Mouse (Mus musculus): ENCODE results near the gene Ufsp1.

Gene Ufsp1

GRCm38 (mm10) chr5:137293839-137294743 is at the start of gene Ufsp1:
TSS of gene Ufsp1 (plus strand) at chr5:137294629.
- in situ Hi-C loops (cut with MboI, MseI), result loop anchor here (5.0 to 25.0 kb wide), 3 partner anchors 481 to 1157 kb away; partner anchors contain the start of genes Alkbh4, Lrwd1 and Ppp1r35

DNA sequence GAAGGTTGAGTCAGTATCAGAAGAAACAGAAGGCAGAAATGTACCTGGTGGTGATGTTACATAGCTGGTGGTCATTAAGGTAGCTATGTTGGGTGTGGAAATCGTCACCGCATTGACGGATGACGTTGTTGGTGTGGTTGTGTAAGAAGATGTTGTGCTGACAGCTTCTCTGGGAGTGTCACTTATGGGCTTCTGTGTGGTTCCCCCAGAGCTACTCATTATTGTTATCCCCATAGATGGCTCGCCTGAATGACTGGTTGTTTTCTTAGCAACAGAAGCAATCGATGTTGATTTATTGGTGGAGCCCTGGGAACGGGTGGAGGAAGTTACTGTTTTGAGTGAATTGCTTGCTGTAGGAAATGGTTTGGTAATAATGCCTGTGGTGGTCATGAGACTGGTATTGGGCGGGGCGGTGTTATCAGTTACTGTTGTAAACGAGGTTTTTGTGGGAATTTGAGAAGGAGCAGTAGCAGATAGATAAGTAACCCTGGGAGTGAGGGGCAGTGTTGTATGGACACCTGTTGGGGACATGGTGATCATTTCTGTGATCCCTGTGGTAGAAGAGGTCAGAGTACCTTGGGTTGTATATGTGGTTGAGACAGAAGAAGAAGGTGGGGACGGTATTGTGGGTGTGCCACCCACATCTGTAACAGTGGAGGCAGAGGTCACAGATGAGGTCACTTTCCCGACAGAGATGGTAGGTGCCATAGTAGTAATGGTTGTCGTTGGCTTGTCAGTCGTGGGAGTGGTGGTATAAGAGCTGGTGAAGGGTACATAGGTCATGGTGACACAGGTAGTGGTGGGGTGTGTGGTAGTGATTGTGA is 30.3 kb upstream of the Ufsp1 start:
- in situ Hi-C loops (cut with MboI, MseI), result loop anchor here (10.0 kb wide), 2 partner anchors 181 to 349 kb away; no protein-coding TSS in a partner anchor

DNA sequence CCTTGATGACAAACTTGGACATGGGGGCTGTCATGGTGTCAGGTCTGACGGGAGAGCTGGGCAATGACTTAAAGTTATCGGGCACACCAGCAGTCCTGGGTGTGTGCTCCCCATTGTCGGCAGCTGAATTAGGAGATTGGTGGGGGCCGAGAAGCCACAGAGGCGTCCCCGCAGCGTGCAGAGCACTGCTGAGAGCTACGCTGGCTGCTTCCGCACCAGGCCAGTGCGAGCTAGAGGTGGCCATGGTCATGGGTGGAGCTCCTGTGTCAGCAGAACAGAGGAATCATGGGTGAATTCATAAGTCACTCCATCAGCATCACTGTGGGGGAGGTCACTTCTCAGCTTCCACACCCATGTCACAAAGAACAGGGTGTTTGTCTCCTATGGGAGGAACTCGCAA is 29.6 kb upstream of the Ufsp1 start:
- in situ Hi-C loops (cut with MboI, MseI), result loop anchor here (5.0 to 10.0 kb wide), 4 partner anchors 57 to 350 kb away; no protein-coding TSS in a partner anchor

DNA sequence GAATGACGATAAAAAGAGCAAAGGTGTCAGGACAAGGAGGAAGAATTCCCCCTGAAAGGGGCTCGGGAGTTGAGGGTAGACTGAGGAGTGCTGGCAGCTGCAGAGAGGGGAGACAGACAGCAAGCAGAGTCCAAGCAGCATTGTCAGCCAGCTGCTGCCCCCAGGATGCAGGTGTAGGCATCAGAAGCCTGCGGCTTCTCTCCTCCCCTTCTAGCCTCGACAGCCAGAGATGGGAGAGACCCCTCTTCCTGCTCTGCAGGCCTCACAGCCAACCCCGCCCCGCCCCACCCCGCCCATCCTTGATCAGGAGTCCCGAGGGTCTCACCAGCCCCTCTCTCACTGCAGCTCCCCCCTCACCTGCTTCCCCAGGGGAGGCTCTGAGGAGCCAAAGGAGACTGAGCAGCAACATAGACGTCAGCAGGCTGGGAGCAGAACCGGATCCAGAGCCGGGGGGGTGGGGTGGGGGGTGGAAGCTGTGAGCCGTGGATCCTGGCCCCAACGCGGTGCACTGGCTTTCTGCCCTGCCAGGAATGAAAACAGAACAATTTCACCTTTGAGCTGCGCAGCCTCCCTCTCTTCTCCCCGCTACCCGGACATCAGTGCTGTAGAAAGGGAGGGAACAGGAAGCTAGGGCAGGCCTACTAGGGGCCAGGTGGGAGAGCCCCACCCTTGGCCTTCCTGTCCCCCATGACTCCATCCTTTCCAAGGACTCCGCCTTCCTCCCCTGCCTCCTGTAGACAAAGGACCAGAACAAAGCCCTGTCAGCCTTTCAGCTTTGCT is 26.1 kb upstream of the Ufsp1 start:
- in situ Hi-C loops (cut with MboI, MseI), result loop anchor here (5.0 to 10.0 kb wide), 4 partner anchors 61 to 354 kb away; no protein-coding TSS in a partner anchor

- in situ Hi-C loops (cut with MboI, MseI), result loop anchor here (25.0 kb wide), 1 partner anchor 1140 kb away; the partner anchor contains the start of genes Alkbh4 and Lrwd1
Observed at GRCm38 (mm10) chr5:137277360-137278342, 16.8 kb upstream of the Ufsp1 start.

DNA sequence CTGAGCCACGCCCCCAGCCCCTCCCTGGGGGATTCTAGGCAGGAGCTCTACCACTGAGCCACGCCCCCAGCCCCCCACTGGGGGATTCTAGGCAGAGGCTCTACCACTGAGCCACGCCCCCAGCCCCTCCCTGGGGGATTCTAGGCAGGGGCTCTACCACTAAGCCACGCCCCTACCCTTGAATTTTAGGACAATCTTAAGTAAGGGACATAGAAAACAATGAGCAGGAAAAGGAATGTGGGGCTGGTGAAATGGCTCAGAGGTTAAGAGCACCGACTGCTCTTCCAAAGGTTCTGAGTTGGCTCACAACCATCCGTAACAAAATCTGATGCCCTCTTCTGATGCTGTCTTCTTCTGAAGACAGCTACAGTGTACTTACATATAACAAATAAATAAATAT is 10.0 kb upstream of the Ufsp1 start:
- in situ Hi-C loops (cut with MboI, MseI), result loop anchor here (25.0 kb wide), 1 partner anchor 1147 kb away; the partner anchor contains the start of genes Alkbh4 and Lrwd1

DNA sequence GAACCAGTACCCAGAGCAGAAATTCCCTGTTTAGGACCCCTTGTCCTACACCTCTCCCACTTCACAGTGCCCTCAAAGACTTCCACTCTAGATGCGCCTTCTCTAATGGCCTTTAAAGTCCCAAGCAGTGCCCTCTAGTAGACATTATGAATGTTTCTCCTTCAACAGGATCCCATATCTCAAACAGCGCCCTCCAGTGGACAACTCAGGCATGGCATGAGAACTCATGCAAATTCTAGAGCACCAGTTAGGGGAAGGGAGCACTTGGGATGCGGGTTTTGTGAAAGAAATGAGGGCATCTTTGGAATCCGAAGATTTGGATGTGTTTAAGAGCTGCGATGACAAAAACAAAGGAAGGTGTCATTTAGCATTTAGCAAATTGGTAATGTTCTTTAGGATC is 9.4 kb upstream of the Ufsp1 start:
- in situ Hi-C loops (cut with MboI, MseI), result loop anchor here (5.0 to 25.0 kb wide), 2 partner anchors 128 to 1148 kb away; partner anchors contain the start of genes Alkbh4 and Lrwd1

GRCm38 (mm10) chr5:137285986-137286385 is 8.4 kb upstream of the Ufsp1 start:
- in situ Hi-C loops (cut with MboI, MseI), result loop anchor here (5.0 to 25.0 kb wide), 2 partner anchors 129 to 1149 kb away; partner anchors contain the start of genes Alkbh4 and Lrwd1

DNA sequence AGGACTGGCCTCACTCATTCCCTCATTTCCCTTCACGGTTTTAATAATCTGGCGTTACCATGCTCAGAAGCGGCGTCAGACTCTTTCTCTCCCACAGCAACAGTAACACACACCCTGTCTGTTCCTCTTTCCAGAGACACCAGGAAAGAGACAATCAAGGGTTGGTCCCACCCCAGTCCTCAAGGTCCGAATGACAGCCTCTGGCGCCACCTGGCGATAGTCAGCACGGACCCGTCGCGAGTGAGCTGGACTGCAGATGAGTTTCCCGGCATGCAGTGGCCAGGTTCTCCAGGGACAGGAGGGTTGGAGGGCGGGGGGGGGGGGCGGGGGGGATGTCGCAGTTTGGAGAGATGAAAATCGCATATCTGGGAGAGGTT is 7.8 kb upstream of the Ufsp1 start:
- in situ Hi-C loops (cut with MboI, MseI), result loop anchor here (5.0 to 25.0 kb wide), 2 partner anchors 129 to 1149 kb away; partner anchors contain the start of genes Alkbh4 and Lrwd1

- in situ Hi-C loops (cut with MboI, MseI), result loop anchor here (5.0 to 25.0 kb wide), 2 partner anchors 130 to 1150 kb away; partner anchors contain the start of genes Alkbh4 and Lrwd1
Observed at GRCm38 (mm10) chr5:137287032-137287952, 7.1 kb upstream of the Ufsp1 start, which contains the start of gene Ache. TSS of gene Ache (plus strand) at chr5:137287519.

DNA sequence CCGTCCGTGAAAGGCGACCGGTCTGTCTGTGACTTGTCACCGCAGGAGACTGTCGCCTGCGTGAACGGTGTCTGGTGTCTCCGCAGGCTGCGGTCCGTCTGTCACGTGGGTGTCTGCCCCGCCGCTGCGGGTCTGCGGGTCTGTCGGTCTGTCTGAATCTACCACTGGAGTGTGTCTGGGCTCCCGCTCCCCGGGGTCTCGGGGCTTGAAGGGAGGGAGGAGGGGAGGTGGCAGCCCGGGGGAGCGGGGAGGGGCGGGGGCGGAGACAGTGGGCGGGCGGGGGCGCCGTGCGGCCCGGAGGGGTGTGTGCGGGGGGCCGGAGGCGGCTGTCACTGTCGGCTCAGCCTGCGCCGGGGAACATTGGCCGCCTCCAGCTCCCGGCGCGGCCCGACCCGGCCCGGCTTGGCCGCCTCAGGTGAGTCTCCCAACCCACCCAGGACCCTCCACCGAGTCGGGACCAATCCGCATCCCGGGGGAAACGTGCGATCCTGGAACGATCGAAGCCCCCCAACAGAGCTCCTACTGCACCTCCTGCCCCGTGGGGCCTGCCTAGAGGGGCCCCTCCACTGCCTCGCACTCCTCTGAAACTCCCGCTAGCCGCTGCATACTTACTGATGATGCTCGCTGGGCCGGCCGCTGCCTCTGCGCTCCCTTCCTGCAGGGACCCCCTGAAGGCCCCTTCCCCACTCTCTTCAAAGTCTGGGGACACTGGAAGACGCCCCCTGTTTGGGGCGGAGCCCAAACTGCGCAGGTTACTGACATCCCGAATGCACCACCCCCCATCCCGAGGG is 6.3 kb upstream of the Ufsp1 start:
- in situ Hi-C loops (cut with MboI, MseI), result loop anchor here (5.0 to 25.0 kb wide), 2 partner anchors 131 to 1151 kb away; partner anchors contain the start of genes Alkbh4 and Lrwd1

GRCm38 (mm10) chr5:137288999-137289470 is 5.4 kb upstream of the Ufsp1 start:
- in situ Hi-C loops (cut with MboI, MseI), result loop anchor here (5.0 to 25.0 kb wide), 2 partner anchors 132 to 1152 kb away; partner anchors contain the start of genes Alkbh4 and Lrwd1

GRCm38 (mm10) chr5:137289591-137290365 is 4.7 kb upstream of the Ufsp1 start:
- in situ Hi-C loops (cut with MboI, MseI), result loop anchor here (5.0 to 25.0 kb wide), 4 partner anchors 132 to 1152 kb away; partner anchors contain the start of genes Alkbh4, Lrwd1 and Ppp1r35

- in situ Hi-C loops (cut with MboI, MseI), result loop anchor here (5.0 to 25.0 kb wide), 3 partner anchors 484 to 1153 kb away; partner anchors contain the start of genes Alkbh4, Lrwd1 and Ppp1r35
Observed at GRCm38 (mm10) chr5:137290677-137291076, 3.8 kb upstream of the Ufsp1 start.

DNA sequence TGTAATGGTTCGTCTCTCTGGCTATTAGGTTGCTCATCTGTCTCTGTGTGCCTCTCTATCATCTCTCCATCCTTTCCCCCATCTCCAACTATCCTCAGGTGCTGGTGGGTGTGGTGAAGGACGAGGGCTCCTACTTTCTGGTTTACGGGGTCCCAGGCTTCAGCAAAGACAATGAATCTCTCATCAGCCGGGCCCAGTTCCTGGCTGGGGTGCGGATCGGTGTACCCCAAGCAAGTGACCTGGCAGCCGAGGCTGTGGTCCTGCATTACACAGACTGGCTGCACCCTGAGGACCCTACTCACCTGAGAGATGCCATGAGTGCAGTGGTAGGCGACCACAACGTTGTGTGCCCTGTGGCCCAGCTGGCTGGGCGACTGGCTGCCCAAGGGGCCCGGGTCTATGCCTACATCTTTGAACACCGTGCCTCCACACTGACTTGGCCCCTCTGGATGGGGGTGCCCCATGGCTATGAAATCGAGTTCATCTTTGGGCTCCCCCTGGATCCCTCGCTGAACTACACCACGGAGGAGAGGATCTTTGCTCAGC is 3.0 kb upstream of the Ufsp1 start:
- in situ Hi-C loops (cut with MboI, MseI), result loop anchor here (5.0 to 25.0 kb wide), 3 partner anchors 483 to 1154 kb away; partner anchors contain the start of genes Alkbh4, Lrwd1 and Ppp1r35
